Mouse (Mus musculus) induced T-regulatory cell, adult 2 months (primary cell): ENCODE measurements around the gene Mnd1.

Source experiments
- DNase-seq: peaks from one replicate; pipeline ENCODE4 v3.0.0-alpha.2; 2012; ENCODE audit warnings: low read depth

Mnd1 gene

DNA sequence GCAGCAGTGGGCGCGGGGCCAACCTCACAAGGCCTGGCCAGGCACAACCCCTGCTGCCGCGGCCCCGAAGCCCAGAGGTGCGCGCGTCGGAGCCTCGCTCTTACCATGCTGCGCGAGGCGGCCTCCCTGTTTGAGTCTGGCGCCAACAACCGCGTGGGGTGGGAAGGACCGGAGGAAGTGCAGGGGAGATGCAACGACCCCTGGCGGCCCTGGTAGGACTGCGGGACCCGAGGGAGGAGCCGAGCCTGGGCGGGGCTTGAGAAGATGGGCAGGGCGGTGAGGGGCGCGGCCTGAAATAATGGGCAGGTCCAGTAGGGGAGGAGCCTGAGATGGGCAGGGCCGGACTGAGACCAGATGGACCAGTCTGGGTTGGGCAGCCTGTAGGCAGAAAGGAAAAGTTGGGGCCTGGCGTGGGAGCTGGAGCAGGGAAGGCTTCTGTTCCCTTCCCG, at the start of gene Mnd1:
TSS of gene Mnd1 (minus strand) at position 229 of the 449 bp plus-strand sequence.
- DNase-seq = peak; percentile 97

DNA sequence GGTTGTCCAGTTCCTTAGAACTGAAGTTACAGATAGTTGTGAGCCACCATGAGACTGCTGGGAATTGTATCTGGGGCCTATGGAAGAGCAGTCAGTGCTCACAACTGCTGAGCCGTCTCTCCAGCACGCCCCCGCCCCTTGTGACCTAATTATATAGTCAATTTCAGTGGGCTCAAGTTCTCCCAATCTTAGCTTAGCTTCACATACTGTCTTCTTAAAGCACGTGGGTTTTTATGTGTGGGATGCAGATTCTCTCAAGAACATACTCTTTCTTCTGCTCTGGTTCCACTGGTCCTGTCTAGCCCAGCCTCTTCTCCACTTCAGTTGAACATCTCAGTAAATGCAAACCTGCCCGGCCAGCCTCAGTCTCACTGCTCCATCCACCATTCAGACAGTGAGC, 49.1 kb upstream of the Mnd1 start:
- DNase-seq = no peak

DNA sequence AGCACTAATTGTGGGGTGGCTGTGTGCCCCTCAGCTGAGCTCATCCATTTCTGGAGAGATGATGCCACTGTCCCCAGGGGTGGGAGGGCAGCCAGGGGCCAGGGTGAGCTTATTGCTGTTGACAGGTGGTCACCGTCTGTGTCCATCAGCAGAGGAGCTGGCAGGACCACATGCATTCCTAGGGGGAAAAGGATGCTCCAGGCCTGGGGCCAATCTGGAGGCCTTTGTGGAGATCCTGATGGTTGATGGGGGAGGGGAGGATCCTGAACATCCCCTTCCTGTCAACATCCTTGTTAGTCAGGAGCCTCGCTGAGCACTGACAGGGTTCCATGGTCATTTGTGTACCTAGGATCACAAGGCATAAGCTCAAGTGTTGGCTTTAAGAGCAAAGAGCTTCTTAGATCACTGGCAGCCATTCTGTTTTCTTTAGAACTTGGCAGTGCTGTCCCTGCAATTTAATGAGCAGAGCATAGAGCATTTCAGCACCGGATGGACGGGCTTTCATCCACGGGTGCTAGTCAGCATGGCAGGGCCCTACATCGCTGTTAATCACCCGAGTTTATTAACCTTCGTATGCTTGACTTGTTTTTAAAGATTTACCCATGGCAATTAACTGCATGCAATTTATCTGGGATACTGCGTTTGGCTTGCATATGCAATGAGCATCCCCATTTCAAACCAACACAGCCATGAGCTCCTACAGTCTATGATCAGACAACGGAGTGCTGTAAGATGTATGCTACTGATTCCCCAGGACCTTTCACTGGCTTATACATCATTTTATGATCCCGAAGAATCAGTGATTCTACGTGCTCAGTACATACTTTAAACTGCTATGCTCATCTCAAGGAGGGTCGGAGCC, 45.2 kb upstream of the Mnd1 start:
- no peak for DNase-seq

DNA sequence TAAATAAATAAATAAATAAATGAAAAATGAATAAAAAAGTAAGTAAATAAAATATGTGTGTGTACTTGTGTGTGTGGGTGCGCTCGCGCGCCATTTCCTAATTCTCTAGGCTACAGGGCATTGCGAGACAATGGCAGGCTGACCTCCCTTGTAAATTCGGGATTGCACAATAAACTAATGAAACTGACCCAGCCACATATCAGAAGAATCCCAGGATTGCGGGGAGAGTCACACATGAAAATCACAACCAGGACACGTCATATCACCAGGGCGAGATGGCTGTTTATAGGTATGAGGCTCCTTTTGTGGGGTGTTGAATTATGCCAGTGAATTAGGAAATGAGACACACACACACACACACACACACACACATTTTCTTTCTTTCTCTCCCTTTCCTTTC, 43.9 kb upstream of the Mnd1 start:
- DNase-seq = no peak

DNA sequence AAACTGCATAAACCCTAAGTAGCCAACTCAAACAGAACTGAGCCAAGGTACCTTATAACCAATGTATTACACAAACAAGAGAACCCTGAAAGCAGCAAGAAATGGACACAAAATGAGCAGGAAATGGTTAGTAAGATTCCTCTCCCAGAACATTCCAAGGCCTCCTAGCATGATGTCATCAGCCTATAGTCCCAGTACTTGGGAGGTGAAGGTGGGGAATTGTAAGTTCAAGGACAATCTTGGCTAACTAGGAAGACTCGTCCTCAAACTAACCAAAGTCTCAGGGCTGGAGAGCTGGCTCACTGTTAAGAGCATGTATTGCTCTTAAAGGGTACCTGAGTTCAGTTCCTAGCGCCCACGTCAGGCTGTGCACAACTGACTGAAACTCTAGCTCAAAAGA, 42.6 kb upstream of the Mnd1 start:
- DNase-seq = no peak

DNA sequence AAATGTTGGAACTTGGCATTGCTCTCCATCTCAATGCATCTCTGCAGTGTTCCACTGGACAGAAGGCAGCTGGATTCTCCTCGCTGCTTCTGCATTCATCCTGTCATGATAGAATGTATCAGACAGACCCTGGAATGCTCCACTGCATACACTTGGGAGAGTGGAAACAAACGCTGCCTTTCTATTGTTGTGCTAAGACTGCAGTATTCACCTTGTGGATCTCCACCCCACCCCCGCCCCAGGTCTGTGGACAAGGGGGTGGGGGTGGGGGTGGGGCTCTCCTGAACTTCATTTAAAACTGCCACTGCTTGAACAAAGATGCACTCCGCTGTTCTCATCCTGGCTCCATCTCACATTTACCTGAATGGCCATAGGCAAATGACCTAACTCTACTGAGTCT, 38.3 kb upstream of the Mnd1 start:
- no peak for DNase-seq

DNA sequence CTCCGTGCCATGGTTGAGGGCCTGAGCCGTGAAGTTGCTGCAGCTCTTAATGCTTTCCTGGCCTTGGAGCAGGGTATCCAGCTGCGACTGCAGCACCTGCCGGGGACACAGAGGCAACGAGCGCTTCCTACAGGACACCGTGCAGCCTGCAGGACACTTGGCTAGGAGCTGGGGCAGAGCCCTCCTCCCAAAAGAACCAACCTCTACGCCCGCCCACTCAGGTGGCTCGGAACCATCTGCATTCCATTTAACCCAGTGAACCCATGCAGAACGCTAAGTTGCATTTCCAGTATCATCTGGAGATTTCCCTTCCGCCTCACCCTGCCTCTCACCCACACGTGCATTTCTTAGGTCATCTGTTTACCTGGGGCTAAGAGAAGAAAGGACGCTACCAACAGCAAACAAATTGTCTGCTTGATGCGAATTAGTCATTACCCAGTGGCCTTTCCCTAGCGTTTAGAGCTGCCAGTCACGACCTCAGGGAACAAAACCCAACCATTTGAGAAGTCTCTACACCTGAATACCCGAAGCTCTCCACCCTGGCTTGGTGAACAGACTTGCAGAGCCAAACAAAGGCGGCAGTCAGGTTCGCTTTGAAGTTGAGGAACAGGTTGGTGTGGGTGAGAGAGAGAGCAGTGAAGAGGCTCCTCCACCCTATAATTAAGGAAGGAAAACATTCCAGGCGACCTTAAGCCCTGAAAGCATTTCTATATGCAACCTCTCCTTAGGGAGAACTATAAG, 35.7 kb upstream of the Mnd1 start:
- DNase-seq = no peak

DNA sequence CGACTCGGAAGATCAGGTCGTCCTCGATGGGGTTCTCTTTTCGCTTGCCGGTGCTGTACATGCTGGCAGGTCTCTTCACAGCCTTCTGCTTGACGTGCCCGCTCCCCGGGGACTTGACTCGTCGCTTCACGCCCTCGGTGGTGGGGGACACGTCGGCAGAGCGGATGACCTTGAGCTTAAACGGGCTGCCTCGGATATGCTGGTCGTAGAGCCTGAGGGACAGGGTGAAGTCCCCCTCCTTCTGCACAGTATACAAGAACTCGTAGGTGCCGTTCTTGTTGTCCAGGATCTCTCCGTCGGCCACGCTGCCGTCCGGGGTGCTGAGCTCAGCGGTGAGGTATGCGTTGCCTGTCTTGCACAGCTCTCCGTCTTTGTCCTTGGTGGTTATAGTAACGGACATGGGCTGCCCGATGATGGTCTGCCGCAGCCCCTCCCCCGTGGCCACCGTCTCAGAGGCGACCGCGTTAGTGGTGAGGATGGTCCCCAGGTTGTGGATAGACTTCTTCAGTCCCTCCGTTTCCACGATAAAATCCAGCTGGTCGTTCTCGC, 35.0 kb upstream of the Mnd1 start:
- DNase-seq = no peak

DNA sequence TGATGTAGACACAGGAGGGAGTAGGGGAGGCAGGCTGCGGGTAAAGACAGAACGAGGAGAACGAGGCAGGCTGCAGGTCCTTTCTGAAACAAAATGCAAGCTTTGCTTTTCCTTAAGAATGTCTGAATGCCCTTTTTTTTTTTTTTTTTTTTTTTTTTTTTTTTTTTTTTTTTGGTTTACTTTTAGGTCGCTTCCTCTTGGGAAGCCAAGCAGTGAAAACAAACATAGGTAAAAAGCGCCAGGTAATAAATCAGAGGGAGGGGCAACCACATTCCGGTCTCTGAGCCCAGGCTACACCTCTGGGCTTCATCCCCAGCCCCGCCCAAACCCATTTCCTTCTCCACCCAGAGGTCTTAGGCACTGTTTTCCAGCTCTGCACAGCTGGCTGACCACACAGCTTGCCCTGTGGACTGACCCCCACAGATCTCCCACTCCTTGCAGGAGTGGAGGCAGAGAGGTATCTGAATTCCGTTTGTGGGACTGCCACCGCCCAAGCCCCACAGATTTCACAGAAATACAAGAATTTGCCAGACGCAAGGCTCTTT, 34.1 kb upstream of the Mnd1 start:
- DNase-seq = no peak

DNA sequence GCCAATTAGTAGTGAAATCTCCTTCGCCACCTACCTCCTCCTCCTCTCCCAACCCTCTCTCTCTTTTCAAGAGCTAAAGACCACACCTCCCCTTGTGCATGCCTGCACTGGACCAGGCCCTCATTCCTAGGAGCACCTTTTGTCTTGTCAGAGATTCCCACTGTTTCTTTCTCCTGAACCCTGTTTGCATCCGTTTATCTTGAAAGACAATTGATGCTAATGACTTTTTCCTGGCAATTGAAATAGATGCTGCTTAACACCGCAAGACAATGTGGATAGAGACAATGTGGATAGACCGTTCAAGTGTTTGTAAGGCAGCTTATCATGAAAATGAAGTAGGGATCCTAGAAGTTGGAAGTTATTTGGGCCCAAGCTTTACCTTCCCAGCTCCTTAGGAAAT, 26.1 kb upstream of the Mnd1 start:
- no peak for DNase-seq

DNA sequence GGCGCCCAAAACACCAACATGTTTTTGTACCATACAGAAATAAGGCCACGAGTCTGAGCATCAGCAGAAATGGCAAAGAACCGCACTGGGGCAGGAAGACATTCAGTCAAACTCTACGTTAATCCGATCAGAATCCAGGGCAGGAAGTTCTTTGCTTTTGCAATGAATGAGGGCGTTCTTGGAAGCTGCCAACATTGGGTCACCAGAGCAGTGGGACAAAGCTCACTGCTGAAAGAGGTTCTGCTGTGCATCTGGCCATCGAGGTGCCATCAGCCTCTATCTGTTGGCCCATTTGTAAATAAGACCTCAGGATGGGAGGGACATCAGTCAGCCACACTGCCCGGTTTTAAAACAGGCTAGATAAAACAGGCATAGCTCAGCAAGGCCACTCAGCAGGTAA, 25.5 kb upstream of the Mnd1 start:
- no peak for DNase-seq

DNA sequence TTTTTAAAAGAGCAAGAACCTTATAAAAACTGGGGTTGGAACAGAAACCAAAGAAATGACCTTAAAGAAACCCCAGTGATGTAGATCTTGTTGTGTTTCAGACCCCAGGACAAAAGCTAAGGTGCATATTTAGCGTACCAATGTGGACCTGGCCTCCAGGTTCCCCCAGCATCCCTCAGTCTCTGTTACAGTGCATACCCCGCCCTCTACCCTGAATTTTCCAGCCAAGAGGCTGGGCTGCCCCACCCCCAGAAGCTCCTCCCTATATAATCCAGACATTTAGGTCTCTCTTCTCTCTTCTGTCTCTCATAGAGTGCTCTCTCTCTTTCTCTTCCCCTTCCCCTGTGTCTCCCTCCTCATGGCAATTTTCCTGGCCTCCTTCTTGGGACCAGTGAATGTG, 24.7 kb upstream of the Mnd1 start:
- no peak for DNase-seq

DNA sequence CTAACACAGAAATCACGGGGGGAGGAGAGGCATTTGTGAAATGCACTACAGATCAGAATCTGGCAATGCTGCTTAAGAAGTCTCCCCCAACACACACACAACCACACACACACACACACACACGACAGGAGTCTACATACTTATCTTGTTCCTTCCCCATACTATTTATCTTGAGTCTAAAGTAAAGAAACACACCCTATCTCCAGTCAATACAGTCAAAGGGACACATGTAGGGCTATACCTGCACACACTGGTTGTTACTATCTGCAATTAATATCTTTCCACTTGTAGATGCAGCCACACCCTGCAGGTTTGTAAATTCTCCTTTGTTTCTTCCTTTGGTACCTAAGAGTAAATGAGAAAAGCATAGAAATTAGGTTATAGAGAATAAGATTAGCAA, 22.2 kb upstream of the Mnd1 start:
- DNase-seq = no peak

DNA sequence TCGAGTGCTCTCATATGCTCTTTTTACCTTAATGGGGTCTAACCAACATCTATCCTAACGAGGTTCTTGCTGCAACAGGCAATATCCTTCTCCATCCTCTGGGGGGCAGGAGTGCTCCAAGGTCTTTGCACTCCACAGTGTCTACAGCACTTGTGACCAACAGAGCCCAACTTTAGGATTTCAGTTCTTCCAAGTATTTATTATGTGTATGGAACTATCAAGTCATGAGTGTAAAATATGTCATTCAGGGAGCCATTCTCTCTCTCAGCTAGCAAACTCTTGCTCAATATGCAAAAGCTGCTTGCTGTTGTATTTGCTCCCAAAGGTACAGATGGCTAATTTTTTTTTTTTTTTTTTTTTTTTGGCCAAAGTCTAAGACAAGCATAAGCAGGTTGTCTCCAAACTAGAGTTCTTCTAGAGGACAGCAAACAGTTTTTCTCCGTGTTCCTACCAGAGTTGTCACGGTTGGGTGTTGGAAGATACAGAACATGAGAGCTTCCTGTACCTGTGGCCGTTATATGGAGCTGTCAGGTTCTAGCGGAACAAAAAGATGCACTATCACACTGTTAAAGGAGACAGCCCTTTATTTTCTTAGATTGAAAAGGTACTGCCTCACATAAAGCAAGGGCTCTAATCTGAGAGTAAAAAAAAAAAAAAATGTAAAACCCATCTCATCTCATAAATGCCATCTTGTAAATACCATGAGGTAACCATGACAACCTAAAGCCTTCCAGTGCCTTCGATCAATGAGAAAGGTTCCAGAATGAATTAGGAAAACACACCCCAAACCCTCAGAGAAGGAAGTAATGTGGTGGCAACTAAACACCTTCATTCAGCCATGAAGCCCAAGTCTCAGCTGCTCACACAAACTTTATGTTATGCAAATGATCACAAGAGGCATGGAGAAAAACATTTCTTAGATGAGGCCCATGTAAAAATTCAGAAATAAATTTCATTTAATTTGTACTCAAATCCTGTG, 20.0 kb upstream of the Mnd1 start:
- DNase-seq = peak; percentile 78

DNA sequence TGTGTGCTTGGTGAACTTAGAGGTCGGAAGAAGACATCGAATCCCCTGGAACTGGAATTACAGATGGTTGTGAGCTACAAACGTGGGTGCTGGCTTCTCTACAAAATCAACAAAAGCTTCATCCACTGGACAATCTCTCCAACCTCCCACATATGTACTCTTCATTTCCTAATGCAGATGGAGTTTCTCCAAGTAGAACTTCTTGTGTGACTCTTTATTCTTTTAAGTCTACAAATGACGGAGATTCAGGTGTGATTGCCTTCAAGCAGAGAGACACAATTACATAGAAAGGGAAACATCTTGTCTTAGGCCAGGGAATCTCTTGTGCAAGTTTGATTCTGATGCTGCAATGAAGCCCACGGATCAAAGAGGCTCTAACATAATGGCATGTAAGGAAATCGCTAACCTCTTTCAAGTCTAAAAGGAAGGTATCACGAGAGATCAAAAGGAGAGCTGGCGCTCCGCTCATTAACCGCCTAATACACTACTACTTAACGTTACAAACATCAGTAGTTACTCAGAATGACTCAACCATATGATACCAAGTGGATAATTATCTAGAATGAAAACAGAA, 18.1 kb upstream of the Mnd1 start, which contains the start of gene Gm6525:
TSS of gene Gm6525 (plus strand) at position 524 of the 574 bp plus-strand sequence.
- DNase-seq = no peak

DNA sequence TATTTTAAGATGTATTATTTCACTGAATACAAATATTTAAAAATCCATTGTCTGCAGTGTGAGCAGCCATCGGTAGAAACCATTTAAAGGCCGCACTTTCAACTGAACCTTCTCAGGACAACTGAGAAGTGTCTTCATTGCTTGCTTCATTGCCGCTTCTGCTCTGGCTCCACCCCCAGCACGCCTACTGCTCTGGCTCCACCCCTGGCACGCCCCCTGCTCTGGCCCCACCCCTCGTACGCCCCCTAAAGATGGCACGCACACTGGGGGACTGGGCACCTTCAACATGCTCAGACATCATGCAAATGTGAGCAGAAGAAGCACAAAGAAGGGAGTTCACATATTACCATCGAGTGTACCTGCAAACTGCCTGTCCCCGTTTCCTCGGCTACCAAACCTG, 16.8 kb upstream of the Mnd1 start:
- DNase-seq = no peak

DNA sequence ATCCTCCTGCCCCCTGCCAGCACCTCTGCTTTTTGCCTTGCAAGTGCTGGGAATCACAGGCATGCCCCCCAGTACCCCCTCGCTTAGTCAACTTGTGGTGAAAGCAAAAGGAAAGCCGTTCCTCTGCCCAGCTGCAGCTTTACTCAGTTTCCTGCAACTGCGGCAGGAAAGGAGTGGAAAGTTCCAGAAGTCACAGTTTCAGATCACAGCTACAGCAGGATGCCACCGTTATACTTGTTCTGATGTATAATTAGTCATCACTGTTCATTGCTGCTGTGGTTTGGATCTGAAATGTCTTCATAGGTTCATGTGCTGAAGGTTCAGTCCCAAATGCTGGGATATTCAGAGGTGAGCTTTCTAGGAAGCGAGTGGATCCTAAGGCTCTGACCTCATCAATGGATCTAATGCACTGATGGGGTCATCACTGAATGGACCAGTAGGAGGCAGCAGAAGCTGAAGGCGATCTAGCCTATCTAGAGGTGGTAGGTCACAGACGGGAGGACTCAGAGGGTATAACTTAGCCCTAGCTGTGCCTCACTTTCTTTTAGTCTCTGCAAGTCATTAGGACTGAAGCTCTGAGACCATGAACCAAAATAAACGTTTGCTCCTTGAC, 13.9 kb upstream of the Mnd1 start:
- peak; percentile 36 for DNase-seq

DNA sequence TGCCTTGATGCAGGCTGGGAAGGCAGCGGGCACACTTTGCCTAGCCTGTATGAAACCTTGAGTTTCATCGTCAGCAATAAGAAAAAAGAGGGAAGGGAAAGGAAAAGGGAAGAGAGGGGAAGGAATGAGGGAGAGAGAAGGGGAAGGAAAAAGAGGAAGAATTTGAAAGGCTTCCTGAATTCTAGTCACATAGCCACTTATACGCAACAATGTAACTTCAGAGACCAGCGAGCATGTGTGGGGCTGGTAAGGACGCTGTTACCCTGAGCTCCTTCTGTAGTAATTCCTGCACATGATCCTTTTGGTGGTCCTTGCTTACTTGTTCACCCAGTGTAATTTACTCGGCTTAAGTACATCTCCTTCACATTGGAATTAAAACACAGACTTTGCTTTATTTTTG, 13.4 kb upstream of the Mnd1 start:
- DNase-seq = no peak

DNA sequence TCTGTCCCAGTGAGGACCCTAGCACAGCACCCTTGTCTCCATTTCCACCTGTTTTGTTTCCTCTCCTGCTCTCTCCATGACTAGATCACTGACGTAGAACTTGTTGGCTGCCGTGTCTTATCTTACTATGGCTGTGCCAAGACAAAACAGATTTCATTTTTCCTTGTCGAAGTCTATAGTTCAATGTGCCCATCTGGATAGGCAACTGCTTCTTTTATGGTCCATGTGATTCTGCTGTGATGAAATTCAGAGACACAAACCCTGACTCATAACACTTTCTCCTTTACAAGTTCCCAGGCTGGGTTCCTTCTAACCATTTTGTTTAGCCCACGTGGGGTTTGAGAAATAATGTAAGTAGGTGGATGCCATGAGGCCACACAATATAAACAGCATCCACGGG, 10.5 kb upstream of the Mnd1 start:
- no peak for DNase-seq

DNA sequence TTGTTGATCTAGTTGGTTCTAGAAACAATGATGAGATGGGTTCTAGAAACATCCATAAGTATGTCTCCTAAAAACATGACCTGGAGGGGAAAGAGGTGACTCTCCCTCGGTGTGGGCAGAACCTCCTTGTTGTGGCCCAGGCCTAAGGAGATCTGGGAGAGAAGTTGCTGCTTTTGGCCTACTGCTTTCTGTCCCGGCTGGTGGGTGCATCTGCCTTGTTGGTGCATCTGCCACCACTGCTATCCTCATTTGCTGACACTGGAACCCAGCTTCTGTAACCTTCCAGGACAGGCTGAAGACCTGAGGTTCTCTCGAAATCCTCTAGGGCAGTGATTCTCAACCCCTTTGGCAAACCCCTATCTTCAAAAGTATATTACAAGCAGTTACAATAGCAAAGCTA, 9.8 kb upstream of the Mnd1 start:
- no peak for DNase-seq
